Mouse (Mus musculus): ENCODE measurements around the gene Sav1. TPM values are rescaled to one million over a fixed set of nuclear protein-coding genes. Genes with fewer than 3 reads are reported as not detected.

Gene Sav1
- polyA plus RNA-seq, 1 experiment from 2014 or later: 12.5 TPM

GRCm38 (mm10) chr12:69923128-69923527, 63.7 kb downstream of the Sav1 start:
- H3K4me1 ChIP-seq (ENCODE audit: control insufficient read depth, insufficient read depth, low read length): no peaks in the 10 kb centered on the region
- no peaks in the 10 kb centered on the region for H3K27me3 ChIP-seq (ENCODE audit: control insufficient read depth, insufficient read depth, low read length)
- no peak overlapping the region for H3K4me3 ChIP-seq (ENCODE audit: low read depth, low read length)
- H3K9ac ChIP-seq (replicated peaks; ENCODE audit: low read length): no peak overlapping the region
- H3K4me2 ChIP-seq (ENCODE audit: low read depth, low read length): no peak overlapping the region
- no peak overlapping the region for H3K27ac ChIP-seq (replicated peaks; ENCODE audit: low read depth, low read length)
- no peaks in the 10 kb centered on the region for H3K9me3 ChIP-seq (replicated peaks; ENCODE audit: control insufficient read depth, low read length)
- ATAC-seq (replicated peaks; ENCODE audit: insufficient number of reproducible peaks, low FRiP score, low TSS enrichment, low read depth) (no peak), DNase-seq (ENCODE audit: low spot score) (no peak)
- WGBS: 88% methylated on average over 3 of the region's 3 CpGs
- no peaks in the 10 kb centered on the region for H3K36me3 ChIP-seq (replicated peaks; ENCODE audit: control insufficient read depth, insufficient read depth, low read depth, low read length)

DNA sequence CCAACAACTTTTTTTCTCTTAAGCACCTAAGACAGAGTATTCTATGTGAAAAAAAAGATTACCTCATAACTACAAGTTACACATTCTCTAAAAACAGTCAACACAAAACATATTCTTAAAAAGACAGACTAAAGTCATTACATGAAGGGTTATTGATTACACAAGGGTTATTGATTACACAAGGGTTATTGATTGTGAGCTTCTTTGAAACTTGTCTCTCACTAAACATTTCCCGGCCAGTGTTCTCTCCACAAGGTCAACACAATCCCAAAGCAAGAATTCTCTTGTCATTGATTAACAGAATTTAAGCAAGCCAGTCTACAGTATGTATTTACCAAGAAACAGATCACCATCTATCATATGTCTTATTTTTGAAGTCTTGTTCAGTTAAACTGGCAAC, 64.7 kb downstream of the Sav1 start:
- Histone ChIP-seq H3K4me2 (ENCODE audit: low read depth, low read length) (no peak overlapping the region), H3K27ac (replicated peaks; ENCODE audit: low read depth, low read length) (no peak overlapping the region), H3K9me3 (replicated peaks; ENCODE audit: control insufficient read depth, low read length) (no peaks in the 10 kb centered on the region), H3K27me3 (ENCODE audit: control insufficient read depth, insufficient read depth, low read length) (no peaks in the 10 kb centered on the region), H3K4me3 (ENCODE audit: low read depth, low read length) (no peak overlapping the region), H3K4me1 (ENCODE audit: control insufficient read depth, insufficient read depth, low read length) (no peaks in the 10 kb centered on the region), H3K36me3 (replicated peaks; ENCODE audit: control insufficient read depth, insufficient read depth, low read depth, low read length) (no peaks in the 10 kb centered on the region), H3K9ac (replicated peaks; ENCODE audit: low read length) (no peak overlapping the region)
- DNase-seq (ENCODE audit: low spot score): no peak
- ATAC-seq (replicated peaks; ENCODE audit: insufficient number of reproducible peaks, low FRiP score, low TSS enrichment, low read depth): no peak
- WGBS: 84% methylated on average over 1 of the region's 1 CpGs

DNA sequence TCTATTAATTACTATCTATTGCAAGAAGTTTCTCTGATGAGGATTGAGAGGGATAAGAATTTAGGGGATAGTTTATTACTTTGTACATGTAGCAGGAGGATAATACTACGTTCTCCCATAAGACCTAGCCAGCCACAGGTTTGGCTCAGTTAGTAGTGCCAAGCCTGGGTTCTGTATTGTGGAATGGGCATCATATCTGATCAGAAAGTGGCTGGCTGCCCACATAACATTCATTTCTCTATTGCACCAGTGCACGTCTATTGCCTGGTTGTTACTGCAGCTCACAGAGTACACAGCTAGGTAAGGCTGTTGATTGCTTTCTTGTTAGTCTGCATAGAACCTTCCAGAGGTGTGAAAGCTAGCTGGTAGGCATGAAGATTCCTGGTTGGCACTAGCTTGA, 68.9 kb downstream of the Sav1 start:
- ATAC-seq (replicated peaks; ENCODE audit: insufficient number of reproducible peaks, low FRiP score, low TSS enrichment, low read depth): no peak
- WGBS: 88% methylated on average over 2 of the region's 2 CpGs
- H3K4me1 ChIP-seq (ENCODE audit: control insufficient read depth, insufficient read depth, low read length): no peaks in the 10 kb centered on the region

More for the DNA sequence above, 68.9 kb downstream of the Sav1 start:
- H3K4me2 ChIP-seq (ENCODE audit: low read depth, low read length): no peak overlapping the region
- H3K27ac ChIP-seq (replicated peaks; ENCODE audit: low read depth, low read length): no peak overlapping the region
- no peak overlapping the region for H3K4me3 ChIP-seq (ENCODE audit: low read depth, low read length)
- no peak overlapping the region for H3K9ac ChIP-seq (replicated peaks; ENCODE audit: low read length)
- H3K36me3 ChIP-seq (replicated peaks; ENCODE audit: control insufficient read depth, insufficient read depth, low read depth, low read length): no peaks in the 10 kb centered on the region
- DNase-seq (ENCODE audit: low spot score): no peak
- H3K9me3 ChIP-seq (replicated peaks; ENCODE audit: control insufficient read depth, low read length): no peaks in the 10 kb centered on the region
- no peaks in the 10 kb centered on the region for H3K27me3 ChIP-seq (ENCODE audit: control insufficient read depth, insufficient read depth, low read length)

Other genes starting within 250 kb of the Sav1 start
- 0.77 and 0.98 TPM in 2 replicates for gene Cdkl1, start 195.7 kb downstream of the Sav1 start, polyA plus RNA-seq (2014; fragmentation: Nextera tagmentation; extraction: Ambion mirVana)
- 13.3 and 18.9 TPM in 2 replicates for gene Atl1, start 94.4 kb downstream of the Sav1 start, polyA plus RNA-seq (2014; fragmentation: Nextera tagmentation; extraction: Ambion mirVana)
- gene Map4k5, start 93.8 kb downstream of the Sav1 start, polyA plus RNA-seq (2014; fragmentation: Nextera tagmentation; extraction: Ambion mirVana): 46.8 and 47.3 TPM in 2 replicates
- gene Nin, start 126.7 kb upstream of the Sav1 start, polyA plus RNA-seq (2014; fragmentation: Nextera tagmentation; extraction: Ambion mirVana): 10.2 and 10.3 TPM in 2 replicates
- gene Abhd12b, start 167.1 kb upstream of the Sav1 start, polyA plus RNA-seq (2014; fragmentation: Nextera tagmentation; extraction: Ambion mirVana): 0.32 TPM in 1 of 2 replicates, not detected in the other
- 10.7 and 11.2 TPM in 2 replicates for gene Pygl, start 244.5 kb upstream of the Sav1 start, polyA plus RNA-seq (2014; fragmentation: Nextera tagmentation; extraction: Ambion mirVana)

Data from embryonic facial prominence, embryonic 11.5 days (tissue).